Comparison of ENCODE assay signal across 9 mouse cellular contexts in genomic region chr8:107684721-107685691, GRCm38 (mm10).
DNase-seq lines count a peak whose midpoint lies in the region; ATAC-seq and TF ChIP-seq lines count a peak whose summit lies in the region.
"Had no signal": no experiment of that assay in that cellular context is flagged by ENCODE, and none has a peak within 500 bp of the region (broad histone marks: within the 10 kb centered on the region; RNA-seq: fewer than 3 reads in every experiment).

No protein-coding gene starts in this region.

- 58% methylated on average over 29 of the region's 29 CpGs for WGBS in hindbrain, embryonic 10.5 days
- 54% methylated on average over 29 of the region's 29 CpGs for WGBS in hindbrain, embryonic 12.5 days
- WGBS in heart, embryonic 16.5 days = 57% methylated on average over 29 of the region's 29 CpGs
- 47% methylated on average over 29 of the region's 29 CpGs for WGBS in limb, embryonic 10.5 days

- H3K27ac ChIP-seq in hindbrain, embryonic 10.5 days = no peak overlapping the region
- no peak overlapping the region for H3K27ac ChIP-seq in hindbrain, embryonic 12.5 days
- H3K27ac ChIP-seq in ES-Bruce4 (ENCODE audit: insufficient read depth, low read length) = no peak overlapping the region
- H3K27ac ChIP-seq in heart, embryonic 16.5 days (ENCODE audit: low read length) = no peak overlapping the region
- peak overlapping the region; percentile 71 for H3K27ac ChIP-seq in limb, embryonic 10.5 days
- H3K27ac ChIP-seq: midbrain, embryonic 12.5 days had no signal

- TF ChIP-seq CTCF in ES-Bruce4 (IDR thresholded peaks at IDR 0.05; ENCODE audit: low read depth, low read length) = peak; percentile 80

- H3K27me3 ChIP-seq in hindbrain, embryonic 10.5 days (ENCODE audit: insufficient read depth, poor library complexity, severe bottlenecking) = no peaks in the 10 kb centered on the region
- no peaks in the 10 kb centered on the region for H3K27me3 ChIP-seq in hindbrain, embryonic 12.5 days
- H3K27me3 ChIP-seq in ES-Bruce4 (ENCODE audit: control insufficient read depth, insufficient read depth, low read length, poor library complexity, severe bottlenecking) = no peaks in the 10 kb centered on the region
- no peaks in the 10 kb centered on the region for H3K27me3 ChIP-seq in heart, embryonic 16.5 days (ENCODE audit: control insufficient read depth, insufficient read depth, low read length)
- no peaks in the 10 kb centered on the region for H3K27me3 ChIP-seq in limb, embryonic 10.5 days (ENCODE audit: low read depth, poor library complexity, severe bottlenecking)
- H3K27me3 ChIP-seq: midbrain, embryonic 12.5 days had no signal

- no peaks in the 10 kb centered on the region for H3K4me1 ChIP-seq in hindbrain, embryonic 10.5 days (replicated peaks)
- no peaks in the 10 kb centered on the region for H3K4me1 ChIP-seq in hindbrain, embryonic 12.5 days
- no peaks in the 10 kb centered on the region for H3K4me1 ChIP-seq in ES-Bruce4 (ENCODE audit: control insufficient read depth, insufficient read depth, low read length)
- no peaks in the 10 kb centered on the region for H3K4me1 ChIP-seq in heart, embryonic 16.5 days (ENCODE audit: control insufficient read depth, insufficient read depth, low read length)
- H3K4me1 ChIP-seq in limb, embryonic 10.5 days = peaks cover 12% of the 10 kb centered on the region; the same call in 1 of the 2 replicates
- H3K4me1 ChIP-seq: midbrain, embryonic 12.5 days had no signal

- H3K9ac ChIP-seq in hindbrain, embryonic 12.5 days = no peak overlapping the region
- no peak overlapping the region for H3K9ac ChIP-seq in ES-Bruce4 (ENCODE audit: low read depth, poor library complexity, severe bottlenecking)
- H3K9ac ChIP-seq in heart, embryonic 16.5 days (ENCODE audit: low read length) = no peak overlapping the region
- H3K9ac ChIP-seq: midbrain, embryonic 12.5 days had no signal

- no peak for TF ChIP-seq EP300 in ES-Bruce4 (IDR thresholded peaks at IDR 0.05; ENCODE audit: insufficient read depth, low read depth, low read length)

- no peak for ATAC-seq in hindbrain, embryonic 12.5 days (ENCODE audit: low FRiP score)
- no peak for ATAC-seq in heart, embryonic 16.5 days (replicated peaks; ENCODE audit: extremely low read depth, insufficient read depth, low FRiP score)

- no peaks in the 10 kb centered on the region for H3K36me3 ChIP-seq in hindbrain, embryonic 10.5 days
- H3K36me3 ChIP-seq in hindbrain, embryonic 12.5 days = no peaks in the 10 kb centered on the region
- H3K36me3 ChIP-seq in ES-Bruce4 (ENCODE audit: control insufficient read depth, insufficient read depth, low read length, poor library complexity, severe bottlenecking) = no peaks in the 10 kb centered on the region
- H3K36me3 ChIP-seq in heart, embryonic 16.5 days (ENCODE audit: control insufficient read depth, insufficient read depth) = no peaks in the 10 kb centered on the region
- no peaks in the 10 kb centered on the region for H3K36me3 ChIP-seq in limb, embryonic 10.5 days
- H3K36me3 ChIP-seq: midbrain, embryonic 12.5 days had no signal

- no peak overlapping the region for H3K4me3 ChIP-seq in hindbrain, embryonic 10.5 days
- no peak overlapping the region for H3K4me3 ChIP-seq in hindbrain, embryonic 12.5 days
- peak overlapping the region; percentile 32; the same call in 1 of the 2 replicates for H3K4me3 ChIP-seq in ES-Bruce4 (ENCODE audit: low read depth, low read length)
- no peak overlapping the region for H3K4me3 ChIP-seq in heart, embryonic 16.5 days (ENCODE audit: low read length)
- peak overlapping the region; percentile 35 for H3K4me3 ChIP-seq in limb, embryonic 10.5 days
- H3K4me3 ChIP-seq: midbrain, embryonic 12.5 days had no signal

- no peaks in the 10 kb centered on the region for H3K9me3 ChIP-seq in hindbrain, embryonic 10.5 days
- H3K9me3 ChIP-seq in hindbrain, embryonic 12.5 days (replicated peaks) = no peaks in the 10 kb centered on the region
- no peaks in the 10 kb centered on the region for H3K9me3 ChIP-seq in ES-Bruce4 (replicated peaks; ENCODE audit: control insufficient read depth, insufficient read depth, low read length, poor library complexity, severe bottlenecking)
- H3K9me3 ChIP-seq in heart, embryonic 16.5 days (replicated peaks; ENCODE audit: control insufficient read depth, low read length) = no peaks in the 10 kb centered on the region; the same call in 1 of the 2 replicates
- H3K9me3 ChIP-seq in limb, embryonic 10.5 days (replicated peaks) = no peaks in the 10 kb centered on the region
- H3K9me3 ChIP-seq: midbrain, embryonic 12.5 days had no signal

- peak; percentile 59 for DNase-seq in hindbrain, embryonic 10.5 days (ENCODE audit: low spot score)
- peak; percentile 14 for DNase-seq in cerebellum, adult 9-11 months
- peak; percentile 84 for DNase-seq in limb, embryonic 10.5 days (ENCODE audit: low spot score)
- DNase-seq in right cerebral cortex, postnatal 4 days = peak; percentile 16
- DNase-seq in retina, embryonic 14.5 days (ENCODE audit: low spot score) = no peak

- no peak for TF ChIP-seq POLR2A in ES-Bruce4 (IDR thresholded peaks at IDR 0.05; ENCODE audit: insufficient read depth, low read length)

- H3K4me2 ChIP-seq in hindbrain, embryonic 12.5 days (replicated peaks) = no peak overlapping the region
- peak overlapping the region; percentile 1; the same call in 1 of the 2 replicates for H3K4me2 ChIP-seq in heart, embryonic 16.5 days (ENCODE audit: low read depth, low read length)
- H3K4me2 ChIP-seq: midbrain, embryonic 12.5 days had no signal

Comparison
In these comparisons a context has a peak if more than half of its experiments do, and no peak if none do; other contexts are left out.
1. H3K4me3 ChIP-seq: peak in ES-Bruce4 (single experiment) and limb, embryonic 10.5 days (single experiment); none in hindbrain, embryonic 10.5 days (single experiment), hindbrain, embryonic 12.5 days (single experiment) and heart, embryonic 16.5 days (single experiment).